Mouse (Mus musculus): Measurements from ENCODE around the gene Tmem102.

Tmem102 gene

GRCm38 (mm10) chr11:69787306-69787705, 18.1 kb downstream of the Tmem102 start:
- no peak for DNase-seq (ENCODE audit: low spot score)

DNA sequence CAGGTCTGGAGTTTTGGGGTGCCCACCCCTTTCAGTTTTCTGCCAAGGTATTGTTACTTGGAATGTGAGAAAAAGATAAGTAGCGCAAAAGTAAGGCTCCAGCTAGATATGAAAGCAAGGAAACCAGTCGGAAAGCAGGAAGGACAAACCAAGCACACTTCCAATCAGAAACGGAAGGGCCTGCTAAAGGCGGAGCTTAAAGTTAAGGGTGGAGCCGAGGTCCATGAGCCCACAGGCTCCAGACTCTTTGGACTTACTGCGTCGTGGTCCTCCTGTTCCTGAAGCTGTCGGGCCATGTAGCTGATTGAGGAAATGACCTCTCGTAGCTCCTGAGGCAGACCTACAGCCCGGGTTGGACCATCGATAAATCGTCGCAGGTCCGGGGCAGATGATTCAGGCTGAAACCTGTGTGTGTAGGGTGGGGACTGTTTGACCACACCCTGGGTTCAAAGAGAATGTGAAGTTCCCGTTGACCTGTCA, 20.6 kb downstream of the Tmem102 start:
- DNase-seq (ENCODE audit: low spot score), result no peak

DNA sequence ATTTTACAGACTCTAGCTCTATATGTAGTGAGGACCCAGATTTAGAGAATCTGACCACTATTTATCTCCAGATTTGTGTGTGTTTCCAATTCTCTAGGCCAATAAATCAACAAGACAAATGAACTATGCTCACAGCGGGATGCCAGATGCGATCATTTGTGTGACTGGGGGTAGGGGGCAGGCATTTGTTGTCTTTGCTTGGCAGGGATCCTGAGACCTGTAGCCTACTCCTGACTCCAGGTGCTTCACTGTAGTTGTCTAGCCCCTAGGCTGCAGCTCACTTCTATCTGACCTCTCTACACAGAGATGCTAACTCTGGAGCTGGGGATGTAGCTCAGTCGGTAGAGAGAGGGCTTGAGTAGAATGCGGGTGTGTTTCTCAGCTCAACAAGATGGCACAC, 23.6 kb downstream of the Tmem102 start:
- no peak for DNase-seq (ENCODE audit: low spot score)

- DNase-seq (ENCODE audit: low spot score), result no peak
Observed at GRCm38 (mm10) chr11:69778985-69779384, 26.4 kb downstream of the Tmem102 start.

DNA sequence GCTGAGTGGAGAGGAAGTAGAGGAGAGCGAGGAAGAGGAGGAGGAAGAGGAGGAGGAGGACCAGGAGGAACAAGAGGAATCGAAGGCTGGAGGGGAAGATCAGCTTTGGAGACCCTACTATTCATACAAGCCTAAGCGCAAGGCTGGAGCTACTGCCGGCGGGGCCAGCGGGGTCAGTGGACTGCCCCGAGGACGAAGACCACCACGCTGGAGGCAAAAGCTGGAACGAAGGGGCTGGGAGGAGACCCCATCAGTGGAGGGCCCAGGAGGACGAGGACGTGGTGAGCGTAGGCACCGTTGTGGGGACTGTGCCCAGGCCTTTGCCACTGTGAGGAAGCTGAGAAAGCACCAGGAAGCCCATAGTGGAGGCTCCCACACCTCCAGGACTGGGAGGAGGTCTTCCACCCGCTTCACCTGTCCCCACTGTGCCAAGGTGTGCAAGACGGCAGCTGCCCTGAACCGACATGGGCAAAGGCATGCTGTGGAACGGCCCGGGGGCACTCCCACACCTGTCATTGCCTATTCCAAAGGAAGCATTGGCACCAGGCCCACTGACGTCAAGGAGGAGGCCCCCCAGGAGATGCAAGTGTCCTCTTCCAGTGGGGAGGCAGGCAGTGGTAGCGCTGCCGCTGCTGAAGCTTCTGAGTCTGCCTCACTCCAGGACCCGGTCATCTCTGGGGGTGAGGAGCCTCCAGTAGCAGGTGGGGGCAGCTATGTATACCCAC, 27.0 kb downstream of the Tmem102 start:
- DNase-seq (ENCODE audit: low spot score), result no peak

GRCm38 (mm10) chr11:69777504-69778257, 27.7 kb downstream of the Tmem102 start:
- no peak for DNase-seq (ENCODE audit: low spot score)

GRCm38 (mm10) chr11:69776488-69776887, 28.9 kb downstream of the Tmem102 start:
- no peak for DNase-seq (ENCODE audit: low spot score)

DNA sequence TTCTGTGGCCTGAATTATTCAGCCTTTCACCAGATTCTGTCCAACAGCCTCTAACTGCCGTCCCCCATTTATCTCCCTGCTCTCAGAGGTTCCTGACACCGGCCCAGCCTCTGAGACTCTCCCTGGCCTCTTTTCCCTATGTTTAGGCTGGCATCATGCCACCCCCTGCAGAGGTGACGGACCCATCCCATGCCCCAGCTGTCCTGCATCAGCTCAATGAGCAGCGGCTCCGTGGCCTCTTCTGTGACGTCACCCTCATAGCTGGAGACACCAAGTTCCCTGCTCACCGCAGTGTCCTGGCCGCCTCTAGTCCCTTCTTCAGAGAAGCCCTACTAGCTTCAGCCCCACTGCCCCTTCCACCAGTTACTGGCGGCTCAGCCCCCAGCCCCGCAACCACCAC, 29.7 kb downstream of the Tmem102 start:
- DNase-seq (ENCODE audit: low spot score), result no peak

GRCm38 (mm10) chr11:69774961-69775360, 30.5 kb downstream of the Tmem102 start:
- DNase-seq (ENCODE audit: low spot score), result no peak

DNA sequence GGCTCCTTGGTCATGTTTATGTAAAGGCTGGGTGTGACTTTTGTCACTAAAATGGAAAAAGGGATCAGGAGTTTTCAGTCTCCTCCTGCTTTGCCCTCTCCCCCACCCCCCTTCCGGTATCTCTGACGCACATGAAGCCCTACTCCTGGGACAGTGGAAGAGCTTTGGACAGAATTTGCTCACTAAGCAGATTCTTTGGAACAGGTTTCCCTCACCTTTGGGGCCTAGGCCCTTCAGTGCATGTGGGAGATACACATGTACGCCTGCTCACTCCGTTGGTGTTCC, 37.9 kb downstream of the Tmem102 start:
- no peak for DNase-seq (ENCODE audit: low spot score)

GRCm38 (mm10) chr11:69766872-69767624, 38.4 kb downstream of the Tmem102 start:
- DNase-seq (ENCODE audit: low spot score), result no peak

DNA sequence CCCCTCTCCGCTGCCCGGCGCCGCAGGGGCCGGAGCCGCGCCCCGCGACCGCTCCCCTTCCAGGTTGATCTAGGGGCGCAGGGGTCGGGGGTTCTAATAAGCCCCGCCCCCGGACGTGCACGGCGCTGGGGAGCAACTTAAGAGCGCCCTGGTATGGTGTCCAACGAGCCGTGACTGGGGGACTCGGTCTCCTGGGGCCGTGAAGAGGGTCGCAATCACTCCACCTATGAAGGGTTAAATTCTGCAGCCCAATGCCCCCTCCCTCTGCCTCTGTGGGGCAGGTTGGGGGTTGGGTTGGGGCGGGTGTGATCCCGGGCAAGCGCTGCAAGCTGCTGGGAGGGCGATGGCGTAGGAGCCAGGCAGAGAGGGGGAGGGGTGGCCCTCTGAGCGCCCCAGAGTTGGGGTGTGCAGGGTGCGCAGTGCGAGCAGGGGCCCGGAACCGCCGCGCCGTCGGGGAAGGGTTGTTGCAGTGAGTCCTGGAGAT, 39.3 kb downstream of the Tmem102 start:
- DNase-seq (ENCODE audit: low spot score), result peak; percentile 53

DNA sequence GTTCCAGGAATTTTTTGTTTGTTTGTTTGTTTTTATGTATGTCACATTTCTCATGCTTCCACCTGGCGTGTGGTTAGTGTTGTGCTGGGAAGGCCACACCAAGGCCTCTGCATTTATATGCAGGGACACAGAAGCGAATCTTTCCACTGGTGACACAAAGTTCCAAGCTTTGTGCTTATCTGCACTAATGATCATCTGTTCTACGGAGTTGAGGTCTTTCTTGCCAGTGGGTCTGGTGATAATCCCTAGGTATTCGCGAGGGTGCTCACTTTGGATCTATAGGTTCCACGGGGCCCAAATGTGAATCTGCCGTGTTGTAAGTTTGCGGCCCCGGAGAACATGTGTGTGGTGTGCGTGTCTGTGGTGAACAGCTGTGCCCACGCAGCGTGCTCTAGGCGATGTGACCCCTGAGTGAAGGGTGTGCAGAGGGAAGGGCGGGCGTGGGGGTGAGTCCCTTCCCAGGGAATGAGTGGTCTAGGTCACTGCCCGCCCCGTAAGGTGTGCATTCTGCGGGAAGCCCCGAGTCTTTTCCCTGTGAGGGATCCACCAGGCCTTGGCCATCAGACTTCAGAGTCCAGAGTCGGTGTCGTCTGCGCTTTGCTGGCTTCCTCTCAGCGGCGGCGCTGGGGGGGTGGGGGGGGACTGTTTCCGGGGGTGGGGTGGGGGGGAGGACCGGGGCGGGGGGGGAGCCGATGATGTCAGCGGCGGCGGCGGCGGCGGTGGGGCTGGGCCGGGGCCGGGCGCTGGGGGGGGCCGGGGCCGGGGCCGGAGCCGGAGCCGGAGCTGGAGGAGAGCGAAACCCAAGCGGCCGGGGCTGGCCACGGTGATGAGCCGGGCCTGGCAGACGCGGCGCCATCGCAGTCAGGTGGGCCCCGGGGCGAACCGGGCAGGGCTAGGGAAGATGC, 40.0 kb downstream of the Tmem102 start, which contains the start of gene Zbtb4:
Gene Zbtb4, plus strand, starts transcription at position 692 of the 905 bp plus-strand sequence.
- DNase-seq (ENCODE audit: low spot score), result no peak

DNA sequence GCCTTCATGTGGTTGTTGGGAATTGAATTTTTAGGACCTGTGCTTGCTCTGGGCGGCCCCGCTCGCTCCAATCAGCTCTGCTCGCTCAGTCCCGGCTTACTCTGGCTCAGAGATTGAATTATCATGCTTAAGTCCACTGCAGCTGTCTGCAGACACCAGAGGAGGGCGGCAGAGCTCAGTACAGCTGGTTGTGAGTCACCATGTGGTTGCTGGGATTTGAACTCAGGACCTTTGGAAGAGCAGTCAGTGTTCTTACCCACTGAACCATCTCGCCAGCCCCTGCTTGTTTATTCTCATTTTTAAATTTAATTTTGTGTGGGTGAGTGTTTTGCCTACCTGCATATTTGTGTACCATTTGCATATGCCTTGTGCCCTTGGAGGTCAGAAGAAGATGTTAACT, 41.9 kb downstream of the Tmem102 start:
- no peak for DNase-seq (ENCODE audit: low spot score)

GRCm38 (mm10) chr11:69761868-69762267, 43.6 kb downstream of the Tmem102 start, which contains the start of gene Slc35g3:
TSS of gene Slc35g3 (minus strand) at chr11:69761968.
- DNase-seq (ENCODE audit: low spot score), result no peak

DNA sequence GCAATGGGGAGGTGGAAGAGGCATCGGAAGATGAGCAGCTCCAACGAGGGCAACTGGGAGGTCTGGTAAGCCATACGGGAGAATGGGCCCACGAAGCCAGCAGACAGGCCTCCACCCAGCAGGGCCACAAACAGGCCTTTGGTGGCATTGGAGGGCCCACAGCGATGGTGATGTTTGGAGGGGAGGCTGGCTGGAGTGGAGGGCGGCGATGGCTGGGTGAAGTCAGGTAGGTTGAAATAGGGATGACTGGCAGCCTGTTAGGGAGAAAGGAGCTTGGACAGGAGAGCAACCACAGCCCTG, 44.6 kb downstream of the Tmem102 start:
- no peak for DNase-seq (ENCODE audit: low spot score)

- DNase-seq (ENCODE audit: low spot score), result no peak
Observed at GRCm38 (mm10) chr11:69760160-69760900, 45.1 kb downstream of the Tmem102 start.

DNA sequence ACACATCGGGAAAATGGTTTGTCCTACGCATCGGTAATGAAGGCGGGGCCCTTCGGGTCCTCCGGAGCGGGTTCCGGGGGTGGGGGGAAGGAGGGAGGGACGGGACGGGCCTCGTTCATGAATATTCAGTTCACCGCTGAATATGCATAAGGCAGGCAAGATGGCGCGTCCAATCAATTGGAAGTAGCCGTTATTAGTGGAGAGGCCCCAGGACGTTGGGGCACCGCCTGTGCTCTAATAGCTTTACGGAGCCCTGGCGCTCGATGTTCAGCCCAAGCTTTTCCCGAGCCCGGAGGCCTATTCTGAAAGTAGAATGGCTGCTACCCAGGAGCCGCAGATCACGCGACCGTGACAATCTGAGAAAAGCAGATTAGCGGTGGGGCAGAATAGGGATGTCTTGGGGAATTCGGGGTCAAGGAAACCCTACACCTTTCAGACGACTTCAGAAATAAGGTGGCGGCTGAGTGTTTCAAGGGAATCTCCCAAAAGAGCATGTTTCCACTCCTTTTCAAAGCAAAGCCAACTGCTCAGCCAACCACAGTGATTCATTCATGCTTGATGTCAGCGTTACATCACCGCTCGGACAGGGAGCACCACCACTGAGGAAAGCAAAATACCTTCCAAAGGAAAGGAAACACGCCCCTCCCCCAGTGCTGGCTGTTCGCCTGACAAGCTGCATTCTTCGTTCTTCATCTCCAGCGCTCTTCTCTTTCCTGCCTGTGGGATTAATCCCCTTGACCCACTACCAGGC, 46.3 kb downstream of the Tmem102 start:
- DNase-seq (ENCODE audit: low spot score), result no peak

DNA sequence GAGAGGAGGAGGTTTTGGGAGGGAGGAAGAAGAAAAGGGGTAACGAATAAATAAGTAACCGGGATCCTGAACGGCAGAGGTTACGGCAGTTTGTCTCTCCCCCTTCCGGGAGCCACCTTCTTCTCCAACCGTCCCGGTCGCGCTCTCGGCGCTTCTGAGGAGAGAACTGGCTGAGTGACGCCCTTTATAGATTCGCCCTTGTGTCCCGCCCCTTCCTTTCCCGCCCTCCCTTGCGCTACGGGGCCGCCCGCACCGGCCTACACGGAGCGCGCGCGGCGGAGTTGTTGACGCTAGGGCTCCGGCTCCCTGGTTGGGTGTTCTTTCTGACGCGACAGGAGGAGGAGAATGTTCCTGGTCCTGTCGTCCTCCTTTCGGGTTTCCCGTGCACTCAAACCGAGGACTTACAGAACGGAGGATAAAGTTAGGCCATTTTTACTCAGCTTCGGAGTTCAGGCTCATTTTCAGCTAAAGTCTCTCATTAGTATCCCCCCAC, 46.9 kb downstream of the Tmem102 start, which contains the start of gene Polr2a:
Gene Polr2a, minus strand, starts transcription at position 160 of the 493 bp plus-strand sequence.
- peak; percentile 99 for DNase-seq (ENCODE audit: low spot score)

GRCm38 (mm10) chr11:69758090-69758456, 47.4 kb downstream of the Tmem102 start:
- DNase-seq (ENCODE audit: low spot score), result peak; percentile 98
